ENCODE assay signal across 11 mouse cellular contexts in the genomic region with DNA sequence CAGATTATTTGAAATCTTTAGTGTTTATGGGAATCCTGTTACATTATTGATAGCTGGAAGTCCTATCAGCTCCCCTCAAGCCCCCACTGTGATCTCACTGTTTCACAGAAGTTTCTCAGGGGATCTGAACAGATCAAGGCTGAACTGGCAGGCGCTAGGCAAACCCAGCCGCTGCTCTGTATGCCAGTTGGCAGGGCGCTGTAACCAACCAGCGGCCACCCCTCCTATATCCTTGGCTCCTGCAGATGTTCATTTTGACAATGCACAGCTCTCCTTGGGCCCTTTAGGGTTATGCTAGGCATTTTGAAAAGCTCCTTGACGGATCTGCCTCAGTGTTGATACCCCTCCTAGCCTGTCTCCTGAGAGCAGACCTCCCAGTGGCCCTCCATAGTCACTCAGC.
DNase-seq lines count a peak whose midpoint lies in the region; ATAC-seq and TF ChIP-seq lines count a peak whose summit lies in the region.
"Had no signal": no experiment of that assay in that cellular context is flagged by ENCODE, and none has a peak within 500 bp of the region (broad histone marks: within the 10 kb centered on the region; RNA-seq: fewer than 3 reads in every experiment).

No protein-coding gene starts in this region.

- H3K4me1 ChIP-seq in limb, embryonic 13.5 days = peaks cover 22% of the 10 kb centered on the region
- H3K4me1 ChIP-seq: liver, embryonic 13.5 days had no signal

- intact Hi-C loops in left cerebral cortex, adult 2 months (cut with DNase I) = no loop called here
- intact Hi-C loops in left cerebral cortex, postnatal 36 days (cut with DNase I) = no loop called here

- TF ChIP-seq CTCF in left cerebral cortex, adult 2 months (IDR thresholded peaks at IDR 0.05) = no peak

- H3K4me2 ChIP-seq in limb, embryonic 13.5 days (replicated peaks) = 0 out of 2 replicates have a peak overlapping the region, but pooled peaks have one; percentile 14
- H3K4me2 ChIP-seq: liver, embryonic 13.5 days had no signal

- no peaks in the 10 kb centered on the region for H3K27me3 ChIP-seq in limb, embryonic 13.5 days
- H3K27me3 ChIP-seq: liver, embryonic 13.5 days had no signal

- WGBS in limb, embryonic 13.5 days = 81% methylated on average over 5 of the region's 5 CpGs

- H3K4me3 ChIP-seq in left cerebral cortex, adult 2 months = peak overlapping the region; percentile 34
- no peak overlapping the region for H3K4me3 ChIP-seq in limb, embryonic 13.5 days
- H3K4me3 ChIP-seq: liver, embryonic 13.5 days had no signal

- H3K27ac ChIP-seq in left cerebral cortex, adult 2 months = peak overlapping the region; percentile 60; the same call in 1 of the 2 replicates
- H3K27ac ChIP-seq in limb, embryonic 13.5 days = no peak overlapping the region
- H3K27ac ChIP-seq: liver, embryonic 13.5 days had no signal

- no peaks in the 10 kb centered on the region for H3K36me3 ChIP-seq in limb, embryonic 13.5 days
- H3K36me3 ChIP-seq: liver, embryonic 13.5 days had no signal

- DNase-seq in heart, adult 11 months = peak; percentile 90
- DNase-seq in heart, adult 9 months (ENCODE audit: low spot score in 2 of 2) = no peak
- DNase-seq in left cerebral cortex, adult 2 months (ENCODE audit: extremely low spot score in 1 of 2, low spot score in 2 of 2) = no peak
- DNase-seq in left cerebral cortex, postnatal 36 days (ENCODE audit: low spot score in 2 of 2) = no peak
- peak; percentile 58 to 67 for DNase-seq in adrenal gland, postnatal 36 days
- no peak for DNase-seq in ovary, postnatal 36 days (ENCODE audit: low spot score)
- no peak for DNase-seq in layer of hippocampus, adult 11-12 months (ENCODE audit: low spot score)
- DNase-seq: embryo, embryonic 11 days; liver, embryonic 13.5 days; right cerebral cortex, postnatal 14 days had no signal

- no peak for ATAC-seq in limb, embryonic 13.5 days (ENCODE audit: low FRiP score, low read depth)

- H3K9me3 ChIP-seq in limb, embryonic 13.5 days = no peaks in the 10 kb centered on the region
- H3K9me3 ChIP-seq: liver, embryonic 13.5 days had no signal

- no peak overlapping the region for H3K9ac ChIP-seq in limb, embryonic 13.5 days
- H3K9ac ChIP-seq: liver, embryonic 13.5 days had no signal

Comparison
In these comparisons a context has a peak if more than half of its experiments do, and no peak if none do; other contexts are left out.
1. DNase-seq: peak in heart, adult 11 months (single experiment) and adrenal gland, postnatal 36 days (2 of 2); none in heart, adult 9 months (0 of 2), left cerebral cortex, adult 2 months (0 of 2), left cerebral cortex, postnatal 36 days (0 of 2), ovary, postnatal 36 days (single experiment) and layer of hippocampus, adult 11-12 months (single experiment).